Comparison of ENCODE assay signal across 25 mouse cellular contexts in genomic region chr1:12519601-12520000, GRCm38 (mm10).
A peak's percentile ranks its signal among the peaks of the same experiment; 100 is the strongest.
DNase-seq lines count a peak whose midpoint lies in the region; ATAC-seq and TF ChIP-seq lines count a peak whose summit lies in the region.
"Had no signal": no experiment of that assay in that cellular context is flagged by ENCODE, and none has a peak within 500 bp of the region (broad histone marks: within the 10 kb centered on the region; RNA-seq: fewer than 3 reads in every experiment).

No protein-coding gene starts in this region.

- H3K9me3 ChIP-seq in limb, embryonic 14.5 days (ENCODE audit: control insufficient read depth, low read length), result no peaks in the 10 kb centered on the region
- no peaks in the 10 kb centered on the region for H3K9me3 ChIP-seq in limb, embryonic 10.5 days (replicated peaks)
- H3K9me3 ChIP-seq: embryonic facial prominence, embryonic 13.5 days; embryonic facial prominence, embryonic 15.5 days; forebrain, embryonic 10.5 days; forebrain, embryonic 12.5 days had no signal

- H3K4me3 ChIP-seq in limb, embryonic 14.5 days (replicated peaks; ENCODE audit: low read length), result no peak overlapping the region
- H3K4me3 ChIP-seq in limb, embryonic 10.5 days, result no peak overlapping the region
- H3K4me3 ChIP-seq: embryonic facial prominence, embryonic 13.5 days; embryonic facial prominence, embryonic 15.5 days; erythroblast, embryonic 14.5 days; forebrain, embryonic 10.5 days; forebrain, embryonic 12.5 days had no signal

- 57% methylated on average over 4 of the region's 4 CpGs for WGBS in limb, embryonic 14.5 days
- 88% methylated on average over 4 of the region's 4 CpGs for WGBS in limb, embryonic 10.5 days

- H3K36me3 ChIP-seq in limb, embryonic 14.5 days (ENCODE audit: control insufficient read depth, insufficient read depth, low read length), result no peaks in the 10 kb centered on the region
- no peaks in the 10 kb centered on the region for H3K36me3 ChIP-seq in limb, embryonic 10.5 days
- H3K36me3 ChIP-seq: embryonic facial prominence, embryonic 13.5 days; embryonic facial prominence, embryonic 15.5 days; forebrain, embryonic 10.5 days; forebrain, embryonic 12.5 days had no signal

- TF ChIP-seq POLR2A in limb, embryonic 14.5 days (IDR thresholded peaks at IDR 0.05; ENCODE audit: borderline replicate concordance, extremely low read depth, insufficient read depth, insufficient read length), result no peak

- ATAC-seq in frontal cortex, adult (ENCODE audit: low TSS enrichment), result peak; percentile 99
- no peak for ATAC-seq in limb, embryonic 14.5 days (ENCODE audit: low FRiP score, low read depth)
- ATAC-seq: CD4-positive, CD25-positive, alpha-beta regulatory T cell, adult 4 months; forebrain, embryonic 14.5 days; forebrain, embryonic 16.5 days had no signal

- DNase-seq in frontal cortex, postnatal 25 days (ENCODE audit: low spot score in 2 of 2), result no peak
- no peak for DNase-seq in limb, embryonic 14.5 days (ENCODE audit: low spot score)
- DNase-seq in limb, embryonic 10.5 days (ENCODE audit: low spot score), result no peak
- DNase-seq in telencephalon, adult 2 months (ENCODE audit: low read depth, low spot score), result peak; percentile 47
- DNase-seq in adrenal gland, postnatal 14 days, result no peak
- DNase-seq: adrenal gland, adult 2 months; adrenal gland, postnatal 10 days; adrenal gland, postnatal 36 days; B cell, adult 2 months; cerebellum, adult 11 months; cerebellum, adult 18-20 months; cerebellum, adult 8-10 months; cerebellum, adult 9-11 months; cerebellum, postnatal 14 days; cerebellum, postnatal 36 days; embryo, embryonic 11 days had no signal

- H3K27ac ChIP-seq in limb, embryonic 14.5 days (replicated peaks; ENCODE audit: low read depth, low read length), result 0 out of 2 replicates have a peak overlapping the region, but pooled peaks have one; percentile 19
- H3K27ac ChIP-seq in limb, embryonic 10.5 days, result no peak overlapping the region
- H3K27ac ChIP-seq: embryonic facial prominence, embryonic 13.5 days; embryonic facial prominence, embryonic 15.5 days; forebrain, embryonic 10.5 days; forebrain, embryonic 12.5 days had no signal

- no peaks in the 10 kb centered on the region for H3K27me3 ChIP-seq in limb, embryonic 14.5 days (ENCODE audit: control insufficient read depth, insufficient read depth, low read length)
- H3K27me3 ChIP-seq in limb, embryonic 10.5 days (ENCODE audit: low read depth, poor library complexity, severe bottlenecking), result no peaks in the 10 kb centered on the region
- H3K27me3 ChIP-seq: embryonic facial prominence, embryonic 13.5 days; embryonic facial prominence, embryonic 15.5 days; forebrain, embryonic 12.5 days had no signal

- H3K9ac ChIP-seq in limb, embryonic 14.5 days (ENCODE audit: low read depth, low read length, severe bottlenecking), result no peak overlapping the region
- H3K9ac ChIP-seq: embryonic facial prominence, embryonic 13.5 days; embryonic facial prominence, embryonic 15.5 days; forebrain, embryonic 12.5 days had no signal

- H3K4me2 ChIP-seq in limb, embryonic 14.5 days (replicated peaks; ENCODE audit: low read depth, low read length, severe bottlenecking), result no peak overlapping the region
- H3K4me2 ChIP-seq: embryonic facial prominence, embryonic 13.5 days; embryonic facial prominence, embryonic 15.5 days; forebrain, embryonic 12.5 days had no signal

- H3K4me1 ChIP-seq in limb, embryonic 14.5 days (ENCODE audit: control insufficient read depth, insufficient read depth, low read length), result no peaks in the 10 kb centered on the region
- H3K4me1 ChIP-seq in limb, embryonic 10.5 days, result no peaks in the 10 kb centered on the region
- H3K4me1 ChIP-seq: embryonic facial prominence, embryonic 13.5 days; embryonic facial prominence, embryonic 15.5 days; forebrain, embryonic 10.5 days; forebrain, embryonic 12.5 days had no signal
